Mouse (Mus musculus) adrenal gland, adult 2 months (tissue): ENCODE measurements around the gene Ano1. TPM values are rescaled to one million over a fixed set of nuclear protein-coding genes. Genes with fewer than 3 reads are reported as not detected.

Experiments used
- polyA plus RNA-seq: library from polyadenylated mRNA; depleted of rRNA; stranded (reverse); fragments of >200 nt; gene quantifications from 2 replicates; pipeline ENCODE4 v1.2.3, GENCODE M21; 2012; rRNA removed
- total RNA-seq, 2 experiments: library from RNA; stranded (reverse); gene quantifications; 2 replicates each; pipeline ENCODE4 v1.2.3; 2021

Gene Ano1
- total and polyA plus RNA-seq, 3 experiments: 13.9 to 32.4 (median 24.6) TPM

Other genes with a start within 250 kb of the Ano1 start
- 10 to 100 TPM; 39.1 to 59.2 TPM for gene Ppfia1, start 198.2 kb downstream of the Ano1 start, total RNA-seq
- gene Ppfia1, start 198.2 kb downstream of the Ano1 start, polyA plus RNA-seq: 29.1 and 37.1 TPM in 2 replicates
- 10 to 100 TPM in 1 of 2 experiments, 1 to 10 TPM in 1; 8.8 to 14.8 TPM for gene Fadd, start 169.5 kb downstream of the Ano1 start, total RNA-seq
- 13.4 and 13.9 TPM in 2 replicates for gene Fadd, start 169.5 kb downstream of the Ano1 start, polyA plus RNA-seq
- gene Fgf3, start 86.1 kb upstream of the Ano1 start, total RNA-seq: under 1 TPM; 0.81 to 0.93 TPM
- 3.5 and 4.9 TPM in 2 replicates for gene Fgf3, start 86.1 kb upstream of the Ano1 start, polyA plus RNA-seq
- not detected for gene Fgf4, start 95.4 kb upstream of the Ano1 start, total RNA-seq
- not detected in 2 replicates for gene Fgf4, start 95.4 kb upstream of the Ano1 start, polyA plus RNA-seq
- under 1 TPM in 1 of 2 experiments, not detected in 1; 0.14 TPM for gene Fgf15, start 144.6 kb upstream of the Ano1 start, total RNA-seq
- 0.07 TPM in 1 of 2 replicates, not detected in the other for gene Fgf15, start 144.6 kb upstream of the Ano1 start, polyA plus RNA-seq
- 10 to 100 TPM; 20.5 to 27.0 TPM for gene LTO1, start 163.1 kb upstream of the Ano1 start, total RNA-seq
- gene LTO1, start 163.1 kb upstream of the Ano1 start, polyA plus RNA-seq: 7.8 and 9.5 TPM in 2 replicates
- 100 to 1,000 TPM; 105 to 244 TPM for gene Ccnd1, start 188.0 kb upstream of the Ano1 start, total RNA-seq
- 115 and 133 TPM in 2 replicates for gene Ccnd1, start 188.0 kb upstream of the Ano1 start, polyA plus RNA-seq